Mouse (Mus musculus) liver, embryonic 15.5 days (tissue): ENCODE measurements around the gene Xylt1. TPM values are rescaled to one million over a fixed set of nuclear protein-coding genes. Genes with fewer than 3 reads are reported as not detected.

ENCODE experiments used
- ATAC-seq: fragments of 200-750 bp; cut with Nextera tagmentation; 2 replicates; pipeline ENCODE4 v1.8.0; 2017; ENCODE audit warnings: moderate number of reproducible peaks, mild to moderate bottlenecking, moderate library complexity; ENCODE audit not compliant: insufficient read depth
- H3K27ac ChIP-seq: fragments of 300-500 bp; sonication (generic); replicated peaks from 2 replicates; pipeline ENCODE4 v1.5.1; 2015; ENCODE audit warnings: mild to moderate bottlenecking, inconsistent platforms
- H3K27me3 ChIP-seq: fragments of 300-500 bp; sonication (generic); 2 replicates; pipeline ENCODE4 v1.6.1; 2015; ENCODE audit warnings: mild to moderate bottlenecking, inconsistent platforms
- H3K36me3 ChIP-seq: fragments of 300-500 bp; sonication (generic); replicated peaks from 2 replicates; pipeline ENCODE4 v1.6.1; 2015; ENCODE audit warnings: moderate library complexity, mild to moderate bottlenecking, inconsistent platforms
- H3K4me1 ChIP-seq: fragments of 300-500 bp; sonication (generic); replicated peaks from 2 replicates; pipeline ENCODE4 v1.6.1; 2015; ENCODE audit warnings: inconsistent platforms
- H3K4me2 ChIP-seq: fragments of 300-500 bp; sonication (generic); 2 replicates; pipeline ENCODE4 v1.6.1; 2015; ENCODE audit warnings: moderate library complexity, mild to moderate bottlenecking, inconsistent platforms
- H3K4me3 ChIP-seq: fragments of 300-500 bp; sonication (generic); replicated peaks from 2 replicates; pipeline ENCODE4 v1.5.1; 2015; ENCODE audit warnings: mild to moderate bottlenecking, inconsistent platforms
- H3K9ac ChIP-seq: fragments of 300-500 bp; sonication (generic); 2 replicates; pipeline ENCODE4 v1.6.1; 2015; ENCODE audit warnings: moderate library complexity, mild to moderate bottlenecking, inconsistent platforms
- H3K9me3 ChIP-seq: fragments of 300-500 bp; sonication (generic); replicated peaks from 2 replicates; pipeline ENCODE4 v1.6.1; 2016; ENCODE audit warnings: inconsistent platforms
- WGBS: fragments of 180-500 bp; shearing (Covaris S2); methylation state at CpG from one replicate; pipeline ENCODE4 v1.1.7; 2015; ENCODE audit warnings: mixed read lengths; ENCODE audit not compliant: insufficient replicate concordance; 5-methylcytosine and 5-hydroxymethylcytosine counted together
- polyA plus RNA-seq: library from polyadenylated mRNA; unstranded; fragments of >200 nt; fragmentation: Nextera tagmentation; extraction: Ambion mirVana; gene quantifications from 2 replicates; pipeline ENCODE4 v1.2.1, GENCODE M21; 2015

The Xylt1 gene
- polyA plus RNA-seq, 1 experiment from 2014 or later = 0.24 TPM

- no peak for ATAC-seq
- H3K27me3 ChIP-seq = no peaks in the 10 kb centered on the region
- 81% methylated on average over 7 of the region's 7 CpGs for WGBS
- H3K9ac ChIP-seq = no peak overlapping the region
- no peak overlapping the region for H3K4me2 ChIP-seq
- no peaks in the 10 kb centered on the region for H3K9me3 ChIP-seq
- no peaks in the 10 kb centered on the region for H3K4me1 ChIP-seq
- H3K36me3 ChIP-seq = no peaks in the 10 kb centered on the region
- H3K4me3 ChIP-seq = no peak overlapping the region
- no peak overlapping the region for H3K27ac ChIP-seq
Measured at GRCm38 (mm10) chr7:117672121-117672591, 291.4 kb downstream of the Xylt1 start.

GRCm38 (mm10) chr7:117686120-117686996, 305.6 kb downstream of the Xylt1 start:
- 4% methylated on average over 5 of the region's 5 CpGs for WGBS
- H3K36me3 ChIP-seq = no peaks in the 10 kb centered on the region
- H3K4me1 ChIP-seq = 0 out of 2 replicates have a peak, but pooled peaks cover 5% of the 10 kb centered on the region
- H3K9ac ChIP-seq = no peak overlapping the region
- H3K4me2 ChIP-seq = no peak overlapping the region
- H3K9me3 ChIP-seq = no peaks in the 10 kb centered on the region
- H3K27me3 ChIP-seq = no peaks in the 10 kb centered on the region
- no peak overlapping the region for H3K27ac ChIP-seq
- H3K4me3 ChIP-seq = no peak overlapping the region
- no peak for ATAC-seq

GRCm38 (mm10) chr7:117686997-117687302, 306.2 kb downstream of the Xylt1 start:
- H3K9ac ChIP-seq = no peak overlapping the region
- 66% methylated on average over 3 of the region's 3 CpGs for WGBS
- H3K36me3 ChIP-seq = no peaks in the 10 kb centered on the region
- H3K4me1 ChIP-seq = 0 out of 2 replicates have a peak, but pooled peaks cover 5% of the 10 kb centered on the region
- no peaks in the 10 kb centered on the region for H3K9me3 ChIP-seq
- H3K27me3 ChIP-seq = no peaks in the 10 kb centered on the region
- no peak overlapping the region for H3K4me2 ChIP-seq
- no peak for ATAC-seq
- no peak overlapping the region for H3K4me3 ChIP-seq
- no peak overlapping the region for H3K27ac ChIP-seq

GRCm38 (mm10) chr7:117695612-117696011, 314.8 kb downstream of the Xylt1 start:
- Histone ChIP-seq H3K4me2 (no peak overlapping the region), H3K4me1 (no peaks in the 10 kb centered on the region), H3K27me3 (no peaks in the 10 kb centered on the region), H3K36me3 (no peaks in the 10 kb centered on the region), H3K9ac (no peak overlapping the region), H3K9me3 (no peaks in the 10 kb centered on the region), H3K27ac (no peak overlapping the region), H3K4me3 (no peak overlapping the region)
- no peak for ATAC-seq
- 71% methylated on average over 4 of the region's 4 CpGs for WGBS

GRCm38 (mm10) chr7:117697681-117698080, 316.9 kb downstream of the Xylt1 start:
- Histone ChIP-seq H3K27me3 (no peaks in the 10 kb centered on the region), H3K36me3 (no peaks in the 10 kb centered on the region), H3K4me2 (no peak overlapping the region), H3K9me3 (no peaks in the 10 kb centered on the region), H3K27ac (no peak overlapping the region), H3K4me3 (no peak overlapping the region), H3K9ac (no peak overlapping the region), H3K4me1 (no peaks in the 10 kb centered on the region)
- 67% methylated on average over 4 of the region's 4 CpGs for WGBS
- ATAC-seq = no peak

GRCm38 (mm10) chr7:117698551-117699114, 317.9 kb downstream of the Xylt1 start:
- WGBS = 67% methylated on average over 1 of the region's 1 CpGs
- Histone ChIP-seq H3K4me1 (no peaks in the 10 kb centered on the region), H3K27ac (no peak overlapping the region), H3K9me3 (no peaks in the 10 kb centered on the region), H3K36me3 (no peaks in the 10 kb centered on the region), H3K4me3 (no peak overlapping the region), H3K4me2 (no peak overlapping the region), H3K9ac (no peak overlapping the region), H3K27me3 (no peaks in the 10 kb centered on the region)
- no peak for ATAC-seq

GRCm38 (mm10) chr7:117699343-117699985, 318.7 kb downstream of the Xylt1 start:
- no peak for ATAC-seq
- Histone ChIP-seq H3K27ac (no peak overlapping the region), H3K4me2 (no peak overlapping the region), H3K9ac (no peak overlapping the region), H3K4me3 (no peak overlapping the region), H3K4me1 (no peaks in the 10 kb centered on the region), H3K9me3 (no peaks in the 10 kb centered on the region), H3K27me3 (no peaks in the 10 kb centered on the region), H3K36me3 (no peaks in the 10 kb centered on the region)
- 56% methylated on average over 4 of the region's 4 CpGs for WGBS

GRCm38 (mm10) chr7:117700066-117700465, 319.3 kb downstream of the Xylt1 start:
- H3K9ac ChIP-seq = no peak overlapping the region
- no peaks in the 10 kb centered on the region for H3K9me3 ChIP-seq
- H3K4me3 ChIP-seq = no peak overlapping the region
- no peak overlapping the region for H3K27ac ChIP-seq
- no peak overlapping the region for H3K4me2 ChIP-seq
- no peaks in the 10 kb centered on the region for H3K4me1 ChIP-seq
- ATAC-seq = no peak
- 72% methylated on average over 6 of the region's 6 CpGs for WGBS
- H3K36me3 ChIP-seq = no peaks in the 10 kb centered on the region
- H3K27me3 ChIP-seq = no peaks in the 10 kb centered on the region

GRCm38 (mm10) chr7:117709901-117710607, 329.3 kb downstream of the Xylt1 start:
- Histone ChIP-seq H3K9ac (no peak overlapping the region), H3K4me3 (no peak overlapping the region), H3K27me3 (no peaks in the 10 kb centered on the region), H3K36me3 (no peaks in the 10 kb centered on the region), H3K27ac (no peak overlapping the region), H3K9me3 (no peaks in the 10 kb centered on the region), H3K4me2 (no peak overlapping the region), H3K4me1 (no peaks in the 10 kb centered on the region)
- ATAC-seq = no peak
- WGBS = 48% methylated on average over 10 of the region's 10 CpGs

GRCm38 (mm10) chr7:117716876-117717408, 336.2 kb downstream of the Xylt1 start:
- Histone ChIP-seq H3K27ac (no peak overlapping the region), H3K9ac (no peak overlapping the region), H3K4me2 (no peak overlapping the region), H3K27me3 (no peaks in the 10 kb centered on the region), H3K36me3 (no peaks in the 10 kb centered on the region), H3K4me3 (no peak overlapping the region), H3K9me3 (no peaks in the 10 kb centered on the region), H3K4me1 (no peaks in the 10 kb centered on the region)
- 66% methylated on average over 5 of the region's 5 CpGs for WGBS
- ATAC-seq = no peak

- Histone ChIP-seq H3K4me3 (no peak overlapping the region), H3K4me1 (no peaks in the 10 kb centered on the region), H3K4me2 (no peak overlapping the region), H3K9ac (no peak overlapping the region), H3K9me3 (no peaks in the 10 kb centered on the region), H3K27me3 (no peaks in the 10 kb centered on the region), H3K27ac (no peak overlapping the region), H3K36me3 (no peaks in the 10 kb centered on the region)
- WGBS = 43% methylated on average over 6 of the region's 6 CpGs
- no peak for ATAC-seq
Measured at GRCm38 (mm10) chr7:117720426-117720825, 339.6 kb downstream of the Xylt1 start.
